Mouse (Mus musculus) embryonic fibroblast, embryonic 13.5 days (primary cell): ENCODE data around the gene Wdr5. TPM values are rescaled to one million over a fixed set of nuclear protein-coding genes. Genes with fewer than 3 reads are reported as not detected.

ENCODE experiments used
- H3K27ac ChIP-seq: 2 replicates; pipeline ENCODE4 v1.5.1; 2012; ENCODE audit warnings: low read length, control low read depth, inconsistent platforms; ENCODE audit not compliant: insufficient read depth
- H3K4me1 ChIP-seq: 2 replicates; pipeline ENCODE4 v1.6.1; 2011; ENCODE audit warnings: low read length; ENCODE audit not compliant: control insufficient read depth, insufficient read depth
- H3K4me3 ChIP-seq: 2 replicates; pipeline ENCODE4 v1.5.1; 2011; ENCODE audit warnings: mild to moderate bottlenecking, control low read depth, low read length; ENCODE audit not compliant: insufficient read depth
- CTCF ChIP-seq: IDR thresholded peaks from 2 replicates; pipeline ENCODE4 v1.5.1; 2011; ENCODE audit warnings: mild to moderate bottlenecking, control low read depth, low read length, moderate library complexity, borderline replicate concordance; ENCODE audit not compliant: insufficient read depth
- POLR2A ChIP-seq: IDR thresholded peaks from 2 replicates; pipeline ENCODE4 v1.6.1; 2011; ENCODE audit warnings: low read depth, mild to moderate bottlenecking, control low read depth, low read length, moderate library complexity
- polyA plus RNA-seq: library from polyadenylated mRNA; stranded (reverse); fragments of >200 nt; gene quantifications from 2 replicates; pipeline ENCODE4 v1.2.4, GENCODE M21; 2011; ENCODE audit warnings: low read depth; ENCODE audit not compliant: missing spikeins, insufficient read length

The Wdr5 gene
- polyA plus RNA-seq, 1 experiment = 39.9 TPM

- no peak for TF ChIP-seq CTCF
- TF ChIP-seq POLR2A = no peak
- Histone ChIP-seq H3K27ac (no peak overlapping the region), H3K4me3 (no peak overlapping the region), H3K4me1 (no peaks in the 10 kb centered on the region)
These were observed 32.4 kb downstream of the Wdr5 start for GRCm38 (mm10) chr2:27547326-27547725.

- TF ChIP-seq POLR2A (no peak), CTCF (no peak)
- no peak overlapping the region for H3K4me3 ChIP-seq
- no peak overlapping the region for H3K27ac ChIP-seq
- H3K4me1 ChIP-seq = no peaks in the 10 kb centered on the region
These were observed 33.0 kb downstream of the Wdr5 start for GRCm38 (mm10) chr2:27547986-27548385.

- Histone ChIP-seq H3K4me1 (no peaks in the 10 kb centered on the region), H3K4me3 (no peak overlapping the region), H3K27ac (no peak overlapping the region)
- no peak for TF ChIP-seq CTCF
- TF ChIP-seq POLR2A = no peak
These were observed 33.9 kb downstream of the Wdr5 start for GRCm38 (mm10) chr2:27548664-27549369.

GRCm38 (mm10) chr2:27552620-27553287 is 37.8 kb downstream of the Wdr5 start:
- H3K4me3 ChIP-seq = no peak overlapping the region
- no peak overlapping the region for H3K27ac ChIP-seq
- no peaks in the 10 kb centered on the region for H3K4me1 ChIP-seq
- TF ChIP-seq CTCF (peak; percentile 84), POLR2A (no peak)

GRCm38 (mm10) chr2:27554308-27554707 is 39.4 kb downstream of the Wdr5 start:
- H3K4me3 ChIP-seq = no peak overlapping the region
- H3K27ac ChIP-seq = no peak overlapping the region
- no peaks in the 10 kb centered on the region for H3K4me1 ChIP-seq
- TF ChIP-seq CTCF = no peak
- no peak for TF ChIP-seq POLR2A

GRCm38 (mm10) chr2:27556921-27557320 is 42.0 kb downstream of the Wdr5 start:
- TF ChIP-seq CTCF = no peak
- no peak for TF ChIP-seq POLR2A
- no peak overlapping the region for H3K4me3 ChIP-seq
- H3K4me1 ChIP-seq = no peaks in the 10 kb centered on the region
- no peak overlapping the region for H3K27ac ChIP-seq

GRCm38 (mm10) chr2:27560708-27561123 is 45.8 kb downstream of the Wdr5 start:
- TF ChIP-seq POLR2A (no peak), CTCF (no peak)
- no peaks in the 10 kb centered on the region for H3K4me1 ChIP-seq
- H3K27ac ChIP-seq = no peak overlapping the region
- no peak overlapping the region for H3K4me3 ChIP-seq

GRCm38 (mm10) chr2:27561159-27561558 is 46.2 kb downstream of the Wdr5 start:
- TF ChIP-seq POLR2A (no peak), CTCF (no peak)
- Histone ChIP-seq H3K4me1 (no peaks in the 10 kb centered on the region), H3K27ac (no peak overlapping the region), H3K4me3 (no peak overlapping the region)

- no peak for TF ChIP-seq CTCF
- no peak for TF ChIP-seq POLR2A
- Histone ChIP-seq H3K27ac (no peak overlapping the region), H3K4me3 (no peak overlapping the region), H3K4me1 (no peaks in the 10 kb centered on the region)
These were observed 46.9 kb downstream of the Wdr5 start for GRCm38 (mm10) chr2:27561829-27562228.

- TF ChIP-seq CTCF (no peak), POLR2A (no peak)
- Histone ChIP-seq H3K4me3 (no peak overlapping the region), H3K27ac (no peak overlapping the region), H3K4me1 (no peaks in the 10 kb centered on the region)
These were observed 48.7 kb downstream of the Wdr5 start for GRCm38 (mm10) chr2:27563641-27564148.
